Mouse (Mus musculus): ENCODE measurements at regions not wholly inside any gene's neighbourhood (a gene's known extent, or its start where the extent isn't known, plus 50 kb on each side); places are given as distances from the start of the nearest gene placed in this dataset.

GRCm38 (mm10) chr4:58632696-58633095 lies 79.0 kb upstream of the Lpar1 start:
- TF ChIP-seq EP300 (IDR thresholded peaks at IDR 0.05; ENCODE audit: low read depth) (no peak), CTCF (IDR thresholded peaks at IDR 0.05; ENCODE audit: low read depth) (no peak)
